Mouse (Mus musculus) liver, postnatal 0 days (tissue): ENCODE results near the gene BC030867.

Experiments used
- CTCF ChIP-seq: sonication (generic); IDR thresholded peaks from 2 replicates; pipeline ENCODE4 v1.5.1; 2016; ENCODE audit warnings: antibody characterized with exemption, low read depth
- EP300 ChIP-seq: IDR thresholded peaks from 2 replicates; pipeline ENCODE4 v1.6.1; 2016; ENCODE audit warnings: antibody characterized with exemption, low read depth, mild to moderate bottlenecking

DNA sequence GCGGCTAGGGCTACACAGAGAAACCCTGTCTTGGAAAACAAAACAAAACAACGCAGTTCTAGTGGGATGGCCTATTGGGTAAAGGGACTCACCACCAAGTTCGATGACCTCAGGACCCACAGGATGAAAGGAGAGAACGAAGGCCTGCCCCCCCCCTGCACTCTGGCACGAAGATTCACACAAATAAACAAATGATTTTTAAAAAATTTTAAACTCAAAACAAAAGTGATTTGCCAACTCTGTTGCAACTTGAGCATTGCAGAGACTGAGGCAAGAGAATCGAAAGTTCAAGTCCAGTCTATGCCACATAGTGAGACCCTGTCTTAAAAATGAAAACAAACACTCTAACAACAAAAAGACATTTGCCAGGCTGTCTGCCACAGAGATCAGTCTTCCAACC is 8.0 kb upstream of the BC030867 start:
- no peak for TF ChIP-seq CTCF
- TF ChIP-seq EP300, result no peak
